Mouse (Mus musculus) embryonic facial prominence, embryonic 12.5 days (tissue): Measurements from ENCODE around the gene Lrrc4c. TPM values are rescaled to one million over a fixed set of nuclear protein-coding genes. Genes with fewer than 3 reads are reported as not detected.

Source experiments
- microRNA-seq: library from miRNA; unstranded; fragments of <30 nt; microRNA quantifications from one replicate; pipeline ENCODE4, GENCODE M21; 2017
- polyA plus RNA-seq: library from polyadenylated mRNA; unstranded; fragments of >200 nt; fragmentation: Nextera tagmentation; extraction: Ambion mirVana; gene quantifications from 2 replicates; pipeline ENCODE4 v1.2.1, GENCODE M21; 2016

Lrrc4c gene
- polyA plus RNA-seq, 1 experiment from 2014 or later: 4.0 TPM

Small RNA genes within 50 kb of the gene (microRNA-seq; reads per million reads assigned to microRNA genes)
- gene Gm44320: not detected
